Mouse (Mus musculus): ENCODE data around the gene Exoc3l4. TPM values are rescaled to one million over a fixed set of nuclear protein-coding genes. Genes with fewer than 3 reads are reported as not detected.

Gene Exoc3l4
- total and polyA plus RNA-seq, 2 experiments from 2014 or later = 1.7 to 3.3 TPM

DNA sequence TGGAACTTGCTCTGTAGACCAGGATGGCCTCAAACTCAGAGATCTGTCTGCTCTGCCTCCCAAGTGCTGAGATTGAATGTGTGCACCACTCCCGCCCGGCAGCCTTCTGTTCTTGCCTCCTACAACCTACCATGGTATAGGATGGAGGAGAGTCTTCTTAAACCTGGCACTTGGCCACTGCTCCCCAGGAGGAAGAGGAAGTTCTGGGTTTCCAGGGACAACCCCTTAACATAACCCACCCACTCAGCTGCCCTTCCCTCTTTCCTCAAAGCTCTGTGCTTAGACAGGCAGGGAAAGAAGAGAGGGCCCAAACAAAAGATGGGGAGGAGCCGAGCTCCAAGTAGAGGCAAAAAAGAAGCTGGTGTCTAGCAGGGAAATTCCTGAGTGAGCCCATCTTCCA is 24.7 kb downstream of the Exoc3l4 start:
- WGBS = 58% methylated on average over 3 of the region's 3 CpGs
- H3K9me3 ChIP-seq (ENCODE audit: low read length) = no peaks in the 10 kb centered on the region
- H3K4me1 ChIP-seq (ENCODE audit: insufficient read depth, low read length) = 0 out of 2 replicates have a peak, but pooled peaks cover 3% of the 10 kb centered on the region
- H3K4me3 ChIP-seq (ENCODE audit: low read depth, low read length) = no peak overlapping the region
- H3K4me2 ChIP-seq (ENCODE audit: low read depth, low read length, poor library complexity, severe bottlenecking) = no peak overlapping the region
- H3K27ac ChIP-seq (ENCODE audit: low read depth, low read length) = no peak overlapping the region
- no peaks in the 10 kb centered on the region for H3K36me3 ChIP-seq (ENCODE audit: insufficient read depth, low read length)
- DNase-seq (ENCODE audit: low spot score) = no peak
- TF ChIP-seq CTCF (IDR thresholded peaks at IDR 0.05) = no peak
- peaks cover 52% of the 10 kb centered on the region for H3K27me3 ChIP-seq (ENCODE audit: insufficient read depth, low read length)
- H3K9ac ChIP-seq (replicated peaks; ENCODE audit: low read length, poor library complexity, severe bottlenecking) = no peak overlapping the region
- no peak for ATAC-seq (ENCODE audit: low FRiP score)

DNA sequence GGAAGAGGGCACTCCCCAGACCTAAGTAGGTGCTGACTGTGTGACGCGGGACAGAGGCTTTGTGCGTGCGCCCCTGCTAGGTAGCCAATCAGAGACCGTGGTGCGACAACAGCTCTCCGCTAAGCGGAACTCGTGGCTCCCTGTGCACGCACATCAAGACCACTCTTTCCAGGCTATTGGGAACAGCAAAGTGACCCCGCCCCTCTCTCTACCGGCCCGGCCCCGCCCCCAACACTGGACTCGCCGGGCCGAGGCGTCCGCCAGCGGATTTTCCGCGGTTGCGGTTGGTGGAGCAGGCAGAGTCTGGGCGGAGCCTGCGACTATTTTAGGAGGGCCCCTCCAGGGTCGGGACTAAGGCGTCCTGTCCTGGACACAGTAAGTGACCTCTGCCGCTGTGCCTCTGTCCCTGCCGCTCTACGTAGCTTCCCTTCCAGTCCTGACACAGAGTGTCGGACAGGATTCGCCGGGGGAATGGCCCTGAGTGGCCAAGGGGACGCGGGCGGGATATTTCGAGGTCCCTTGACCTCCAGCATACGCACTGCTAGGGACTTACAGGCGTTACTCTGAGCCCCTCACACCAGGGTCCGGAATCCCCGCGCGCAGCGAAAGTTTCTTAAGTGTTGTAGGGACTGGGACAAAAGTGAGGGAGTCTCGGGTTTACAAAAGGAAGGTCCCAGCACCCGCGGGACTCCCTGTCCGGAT is 25.6 kb downstream of the Exoc3l4 start, which contains the start of gene Tnfaip2:
Tnfaip2 (plus strand) TSS at position 161 of the 702 bp plus-strand sequence.
- WGBS = 1% methylated on average over 48 of the region's 48 CpGs
- ATAC-seq (ENCODE audit: low FRiP score) = peak; percentile 43; the same call in 1 of the 2 replicates
- no peak for TF ChIP-seq CTCF (IDR thresholded peaks at IDR 0.05)
- Histone ChIP-seq H3K27me3 (ENCODE audit: insufficient read depth, low read length) (peaks cover 61% of the 10 kb centered on the region), H3K27ac (ENCODE audit: low read depth, low read length) (no peak within 1 kb of the TSS), H3K4me3 (ENCODE audit: low read depth, low read length) (peak within 1 kb of the TSS; percentile 36), H3K9ac (replicated peaks; ENCODE audit: low read length, poor library complexity, severe bottlenecking) (peak within 1 kb of the TSS; percentile 24; the same call in 1 of the 2 replicates), H3K36me3 (ENCODE audit: insufficient read depth, low read length) (no peaks in the 10 kb centered on the region), H3K9me3 (ENCODE audit: low read length) (no peaks in the 10 kb centered on the region), H3K4me2 (ENCODE audit: low read depth, low read length, poor library complexity, severe bottlenecking) (peak within 1 kb of the TSS; percentile 75), H3K4me1 (ENCODE audit: insufficient read depth, low read length) (0 out of 2 replicates have a peak, but pooled peaks cover 3% of the 10 kb centered on the region)
- DNase-seq (ENCODE audit: low spot score) = no peak

DNA sequence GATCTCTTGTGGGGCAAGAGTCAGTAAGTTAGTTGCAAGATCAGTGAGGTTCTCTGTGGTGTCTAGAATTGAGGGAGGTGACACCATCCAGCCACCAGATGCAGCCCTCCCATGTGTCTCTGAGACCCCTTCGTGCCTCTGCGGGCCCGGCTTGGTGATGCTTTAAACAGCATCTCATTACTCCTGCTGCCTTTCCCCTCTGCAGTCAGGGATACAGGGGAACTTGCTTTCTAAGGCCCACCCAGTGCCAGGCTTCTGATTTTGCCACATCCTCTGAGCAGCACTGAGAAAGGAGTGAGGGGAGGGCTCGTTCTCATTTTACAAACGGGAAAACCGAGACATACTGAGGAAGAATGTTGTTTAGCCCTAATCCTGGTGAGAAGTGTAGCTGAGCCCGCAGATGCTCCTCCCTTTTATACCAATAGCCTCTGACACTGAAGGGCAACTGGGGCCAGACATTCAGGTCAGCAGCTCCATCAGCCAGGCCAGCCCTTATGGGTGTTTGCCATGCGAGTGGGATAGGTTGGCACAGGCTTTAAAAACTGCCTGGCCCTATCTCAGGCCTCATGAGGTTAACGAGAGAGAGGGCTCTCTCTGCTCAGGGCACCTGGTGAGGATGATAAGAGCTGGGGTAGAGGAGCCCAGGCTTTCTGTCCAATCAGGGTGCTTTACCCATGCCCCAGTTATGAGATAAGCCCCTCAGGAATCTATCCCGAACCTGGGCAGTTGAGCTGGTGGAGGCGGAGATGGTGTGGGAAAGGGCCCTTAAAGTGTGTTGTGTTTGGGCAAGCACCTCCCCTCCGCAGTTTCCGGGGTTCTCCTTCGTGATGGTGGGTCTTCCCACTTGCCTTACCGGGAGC is 26.4 kb downstream of the Exoc3l4 start:
- TF ChIP-seq CTCF (IDR thresholded peaks at IDR 0.05) = no peak
- Histone ChIP-seq H3K9ac (replicated peaks; ENCODE audit: low read length, poor library complexity, severe bottlenecking) (no peak overlapping the region), H3K9me3 (ENCODE audit: low read length) (no peaks in the 10 kb centered on the region), H3K27me3 (ENCODE audit: insufficient read depth, low read length) (peaks cover 69% of the 10 kb centered on the region), H3K4me3 (ENCODE audit: low read depth, low read length) (peak overlapping the region; percentile 36; the same call in 1 of the 2 replicates), H3K36me3 (ENCODE audit: insufficient read depth, low read length) (no peaks in the 10 kb centered on the region), H3K4me2 (ENCODE audit: low read depth, low read length, poor library complexity, severe bottlenecking) (no peak overlapping the region), H3K27ac (ENCODE audit: low read depth, low read length) (no peak overlapping the region), H3K4me1 (ENCODE audit: insufficient read depth, low read length) (0 out of 2 replicates have a peak, but pooled peaks cover 3% of the 10 kb centered on the region)
- DNase-seq (ENCODE audit: low spot score) = no peak
- WGBS = 24% methylated on average over 15 of the region's 15 CpGs
- no peak for ATAC-seq (ENCODE audit: low FRiP score)

DNA sequence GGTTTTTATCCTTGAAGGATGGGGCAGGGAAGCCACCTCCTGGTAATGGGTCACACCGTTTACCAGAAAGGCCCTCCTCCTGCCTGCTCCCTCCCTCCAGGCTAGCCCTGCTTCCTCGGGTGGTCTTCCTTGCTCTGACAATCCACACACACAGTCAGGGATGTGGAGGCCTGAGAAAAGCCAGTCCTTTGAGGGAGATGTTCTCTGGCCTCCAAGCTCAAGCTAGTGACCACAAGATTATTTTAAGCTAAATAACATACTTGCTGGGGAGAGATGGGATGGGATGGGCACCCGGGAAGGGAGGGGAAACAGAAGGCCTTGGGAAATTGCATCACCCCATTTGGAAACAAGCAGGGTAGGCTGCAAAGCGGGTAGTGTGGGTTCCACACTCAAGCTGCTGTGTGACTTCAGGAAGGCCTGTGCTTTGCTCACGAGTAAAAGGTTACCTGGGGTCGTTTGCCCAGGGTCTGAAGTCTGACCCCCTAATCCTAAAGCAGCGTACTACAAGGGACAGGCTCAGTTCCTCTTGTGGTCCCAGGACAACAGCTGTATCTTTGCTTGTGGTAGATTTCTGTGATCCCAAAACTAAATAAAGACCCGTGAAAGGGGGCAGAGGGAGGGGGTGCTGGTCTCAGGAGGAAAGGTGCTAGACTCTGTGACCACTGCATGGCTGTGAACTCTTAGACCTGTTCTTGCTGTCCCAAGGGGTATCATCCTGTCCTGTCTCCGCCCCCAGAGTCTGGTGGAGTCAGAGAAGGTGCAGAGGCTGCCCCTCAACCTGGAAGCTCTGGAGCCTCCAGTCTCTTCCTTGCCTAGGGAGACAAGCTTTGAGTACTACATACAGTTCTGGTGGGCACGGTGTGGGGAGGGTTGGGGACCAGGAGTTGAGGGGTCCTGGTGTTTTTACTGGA is 27.4 kb downstream of the Exoc3l4 start:
- H3K9me3 ChIP-seq (ENCODE audit: low read length) = no peaks in the 10 kb centered on the region
- no peak overlapping the region for H3K4me2 ChIP-seq (ENCODE audit: low read depth, low read length, poor library complexity, severe bottlenecking)
- peaks cover 77% of the 10 kb centered on the region for H3K27me3 ChIP-seq (ENCODE audit: insufficient read depth, low read length)
- 31% methylated on average over 10 of the region's 10 CpGs for WGBS
- DNase-seq (ENCODE audit: low spot score) (no peak), ATAC-seq (ENCODE audit: low FRiP score) (no peak)
- H3K4me3 ChIP-seq (ENCODE audit: low read depth, low read length) = no peak overlapping the region
- H3K36me3 ChIP-seq (ENCODE audit: insufficient read depth, low read length) = no peaks in the 10 kb centered on the region
- no peak for TF ChIP-seq CTCF (IDR thresholded peaks at IDR 0.05)
- 0 out of 2 replicates have a peak, but pooled peaks cover 3% of the 10 kb centered on the region for H3K4me1 ChIP-seq (ENCODE audit: insufficient read depth, low read length)
- H3K9ac ChIP-seq (replicated peaks; ENCODE audit: low read length, poor library complexity, severe bottlenecking) = no peak overlapping the region
- no peak overlapping the region for H3K27ac ChIP-seq (ENCODE audit: low read depth, low read length)

DNA sequence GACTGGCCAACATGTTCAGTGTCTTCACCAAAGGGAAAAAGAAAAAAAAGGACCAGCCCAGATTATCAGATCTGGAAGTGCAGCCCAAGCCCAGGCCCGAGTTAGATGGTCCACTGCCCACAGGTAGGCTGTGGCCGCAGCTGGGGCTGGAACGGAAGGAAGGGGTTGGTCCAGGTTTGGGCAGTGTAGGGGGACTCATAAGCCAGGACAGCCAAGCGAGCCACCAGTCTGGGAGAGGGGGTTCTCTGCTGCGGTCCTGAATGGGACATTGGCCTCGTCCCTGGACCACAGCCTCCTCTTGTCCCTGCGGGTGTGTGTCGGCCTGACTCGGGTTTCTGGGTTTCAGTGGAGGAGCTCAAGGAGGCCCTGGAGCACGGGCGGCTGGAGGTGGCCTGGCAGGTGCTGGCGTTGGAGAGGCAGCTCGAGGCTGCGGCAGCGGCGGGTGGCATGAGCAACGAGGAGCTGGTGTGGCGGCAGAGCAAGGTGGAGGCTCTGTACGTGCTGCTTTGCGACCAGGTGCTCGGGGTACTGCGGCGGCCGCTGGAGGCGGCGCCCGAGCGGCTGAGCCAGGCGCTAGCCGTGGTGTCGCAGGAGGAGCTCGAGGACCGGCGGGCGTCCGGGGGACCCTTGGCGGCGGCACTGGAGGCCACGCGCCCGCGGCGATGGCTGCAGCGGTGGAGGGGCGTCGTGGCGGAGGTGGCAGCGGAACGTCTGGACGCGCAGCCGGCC is 28.5 kb downstream of the Exoc3l4 start:
- no peak overlapping the region for H3K9ac ChIP-seq (replicated peaks; ENCODE audit: low read length, poor library complexity, severe bottlenecking)

More for the DNA sequence above, 28.5 kb downstream of the Exoc3l4 start:
- H3K4me2 ChIP-seq (ENCODE audit: low read depth, low read length, poor library complexity, severe bottlenecking) = peak overlapping the region; percentile 47
- H3K4me1 ChIP-seq (ENCODE audit: insufficient read depth, low read length) = 0 out of 2 replicates have a peak, but pooled peaks cover 3% of the 10 kb centered on the region
- WGBS = 9% methylated on average over 37 of the region's 52 CpGs
- H3K4me3 ChIP-seq (ENCODE audit: low read depth, low read length) = peak overlapping the region; percentile 21
- no peak overlapping the region for H3K27ac ChIP-seq (ENCODE audit: low read depth, low read length)
- no peaks in the 10 kb centered on the region for H3K36me3 ChIP-seq (ENCODE audit: insufficient read depth, low read length)
- H3K27me3 ChIP-seq (ENCODE audit: insufficient read depth, low read length) = peaks cover 89% of the 10 kb centered on the region
- DNase-seq (ENCODE audit: low spot score) (no peak), ATAC-seq (ENCODE audit: low FRiP score) (no peak)
- H3K9me3 ChIP-seq (ENCODE audit: low read length) = no peaks in the 10 kb centered on the region
- no peak for TF ChIP-seq CTCF (IDR thresholded peaks at IDR 0.05)
